ENCODE assay signal across 10 mouse cellular contexts in genomic region chr2:73167126-73167525, GRCm38 (mm10). TPM values are rescaled to one million over a fixed set of nuclear protein-coding genes. Genes with fewer than 3 reads are reported as not detected.
DNase-seq lines count a peak whose midpoint lies in the region; ATAC-seq and TF ChIP-seq lines count a peak whose summit lies in the region.
"Had no signal": no experiment of that assay in that cellular context is flagged by ENCODE, and none has a peak within 500 bp of the region (broad histone marks: within the 10 kb centered on the region; RNA-seq: fewer than 3 reads in every experiment).

No protein-coding gene starts in this region.

- no peak overlapping the region for H3K4me3 ChIP-seq in heart, postnatal 0 days (ENCODE audit: low read depth, low read length)
- H3K4me3 ChIP-seq in forebrain, embryonic 13.5 days = no peak overlapping the region
- H3K4me3 ChIP-seq: heart, embryonic 13.5 days; neural tube, embryonic 12.5 days had no signal

- ATAC-seq in heart, postnatal 0 days (ENCODE audit: insufficient read depth, low read depth) = no peak; the same call in 1 of the 2 replicates
- ATAC-seq in forebrain, embryonic 13.5 days = no peak

- H3K36me3 ChIP-seq in heart, postnatal 0 days (replicated peaks; ENCODE audit: control insufficient read depth, insufficient read depth, low read length) = no peaks in the 10 kb centered on the region
- H3K36me3 ChIP-seq in forebrain, embryonic 13.5 days (ENCODE audit: poor library complexity, severe bottlenecking) = no peaks in the 10 kb centered on the region
- H3K36me3 ChIP-seq: heart, embryonic 13.5 days; neural tube, embryonic 12.5 days had no signal

- H3K27ac ChIP-seq in heart, postnatal 0 days (ENCODE audit: low read depth) = no peak overlapping the region
- no peak overlapping the region for H3K27ac ChIP-seq in forebrain, embryonic 13.5 days
- H3K27ac ChIP-seq: heart, embryonic 13.5 days; neural tube, embryonic 12.5 days had no signal

- H3K9me3 ChIP-seq in heart, postnatal 0 days (replicated peaks; ENCODE audit: control insufficient read depth, low read length) = 0 out of 2 replicates have a peak, but pooled peaks cover 3% of the 10 kb centered on the region
- no peaks in the 10 kb centered on the region for H3K9me3 ChIP-seq in forebrain, embryonic 13.5 days (replicated peaks)
- H3K9me3 ChIP-seq: heart, embryonic 13.5 days; neural tube, embryonic 12.5 days had no signal

- peak; percentile 84 for TF ChIP-seq CTCF in heart, postnatal 0 days (IDR thresholded peaks at IDR 0.05; ENCODE audit: low read depth)

- DNase-seq in ovary, postnatal 36 days (ENCODE audit: low spot score) = peak; percentile 21
- DNase-seq in ovary, postnatal 10 days (ENCODE audit: low spot score) = no peak
- DNase-seq in WW6 (ENCODE audit: low read depth, low spot score) = peak; percentile 24
- DNase-seq in cerebellum, postnatal 14 days = peak; percentile 60 to 66
- DNase-seq in heart, postnatal 0 days (ENCODE audit: low spot score) = peak; percentile 69
- DNase-seq in left cerebral cortex, postnatal 25 days (ENCODE audit: low spot score in 2 of 2) = peak; percentile 17 to 34
- peak; percentile 71 for DNase-seq in retina, embryonic 14.5 days (ENCODE audit: low spot score)

- no peaks in the 10 kb centered on the region for H3K27me3 ChIP-seq in heart, postnatal 0 days (ENCODE audit: control insufficient read depth, insufficient read depth, low read length)
- no peaks in the 10 kb centered on the region for H3K27me3 ChIP-seq in forebrain, embryonic 13.5 days
- H3K27me3 ChIP-seq: heart, embryonic 13.5 days; neural tube, embryonic 12.5 days had no signal

- TF ChIP-seq EP300 in heart, postnatal 0 days (IDR thresholded peaks at IDR 0.05; ENCODE audit: low read depth) = no peak

- H3K4me2 ChIP-seq in heart, postnatal 0 days (ENCODE audit: low read depth, low read length) = no peak overlapping the region
- no peak overlapping the region for H3K4me2 ChIP-seq in forebrain, embryonic 13.5 days
- H3K4me2 ChIP-seq: heart, embryonic 13.5 days; neural tube, embryonic 12.5 days had no signal

- no peak overlapping the region for H3K9ac ChIP-seq in heart, postnatal 0 days (replicated peaks; ENCODE audit: low read depth, low read length)
- no peak overlapping the region for H3K9ac ChIP-seq in forebrain, embryonic 13.5 days
- H3K9ac ChIP-seq: heart, embryonic 13.5 days; neural tube, embryonic 12.5 days had no signal

- intact Hi-C loops in left cerebral cortex, postnatal 25 days (cut with DNase I) = loop anchor here (5.0 to 10.0 kb wide), 2 partner anchors 110 to 238 kb away; no protein-coding TSS in a partner anchor

- H3K4me1 ChIP-seq in heart, postnatal 0 days (ENCODE audit: control insufficient read depth, insufficient read depth) = no peaks in the 10 kb centered on the region
- H3K4me1 ChIP-seq in forebrain, embryonic 13.5 days = peaks cover 15% of the 10 kb centered on the region
- H3K4me1 ChIP-seq: neural tube, embryonic 12.5 days had no signal

RNA-seq across cellular contexts. Expression of gene Ola1, which starts 51.6 kb away (rescaled TPM):
- 33.3 and 34.6 TPM in 2 replicates for total RNA-seq in heart, postnatal 0 days (2014; rRNA removed; ENCODE audit: low replicate concordance)
- polyA plus RNA-seq in heart, postnatal 0 days (2015; fragmentation: Nextera tagmentation; extraction: Ambion mirVana) = 66.2 and 67.0 TPM in 2 replicates
- 100 to 1,000 TPM in 1 of 2 experiments, 10 to 100 TPM in 1; 97.8 to 103 TPM for total RNA-seq in left cerebral cortex, postnatal 25 days (2021)
- 104 and 115 TPM in 2 replicates for polyA plus RNA-seq in forebrain, embryonic 13.5 days (2015; fragmentation: Nextera tagmentation; extraction: Ambion mirVana)
